Mouse (Mus musculus): ENCODE measurements around the gene Klk1b9. TPM values are rescaled to one million over a fixed set of nuclear protein-coding genes. Genes with fewer than 3 reads are reported as not detected.
"Not testable (repeated sequence)": the region's sequence is repeated elsewhere in the genome, so short reads cannot be mapped to it uniquely, and the experiment has no call there.

The Klk1b9 gene
- polyA plus RNA-seq (2014; fragmentation: Nextera tagmentation; extraction: Ambion mirVana) = not detected in 2 replicates

GRCm38 (mm10) chr7:43975761-43976160, at the start of gene Klk1b9:
Klk1b9 (plus strand) TSS chr7:43976061.
- WGBS = 69% methylated on average over 1 of the region's 1 CpGs
- H3K9me3 ChIP-seq (ENCODE audit: control insufficient read depth, low read length); H3K4me1 ChIP-seq (ENCODE audit: control insufficient read depth, insufficient read depth, low read length); DNase-seq (ENCODE audit: low spot score); H3K36me3 ChIP-seq (ENCODE audit: control insufficient read depth, insufficient read depth, low read length); ATAC-seq (ENCODE audit: insufficient number of reproducible peaks, low FRiP score, low TSS enrichment, low read depth); H3K4me2 ChIP-seq (ENCODE audit: low read depth, severe bottlenecking); H3K27ac ChIP-seq (replicated peaks; ENCODE audit: low read depth, low read length); H3K4me3 ChIP-seq (ENCODE audit: low read depth, low read length); H3K27me3 ChIP-seq (ENCODE audit: control insufficient read depth, insufficient read depth, low read length); H3K9ac ChIP-seq (ENCODE audit: low read length): not testable (repeated sequence)

GRCm38 (mm10) chr7:43928521-43928920, 47.3 kb upstream of the Klk1b9 start:
- Histone ChIP-seq H3K27me3 (ENCODE audit: control insufficient read depth, insufficient read depth, low read length) (no peaks in the 10 kb centered on the region), H3K9me3 (ENCODE audit: control insufficient read depth, low read length) (no peaks in the 10 kb centered on the region), H3K27ac (replicated peaks; ENCODE audit: low read depth, low read length) (no peak overlapping the region), H3K4me3 (ENCODE audit: low read depth, low read length) (no peak overlapping the region), H3K9ac (ENCODE audit: low read length) (no peak overlapping the region), H3K36me3 (ENCODE audit: control insufficient read depth, insufficient read depth, low read length) (no peaks in the 10 kb centered on the region), H3K4me2 (ENCODE audit: low read depth, severe bottlenecking) (no peak overlapping the region), H3K4me1 (ENCODE audit: control insufficient read depth, insufficient read depth, low read length) (no peaks in the 10 kb centered on the region)
- 55% methylated on average over 4 of the region's 4 CpGs for WGBS
- DNase-seq (ENCODE audit: low spot score) (peak; percentile 50), ATAC-seq (ENCODE audit: insufficient number of reproducible peaks, low FRiP score, low TSS enrichment, low read depth) (no peak)

GRCm38 (mm10) chr7:43932337-43932736, 43.5 kb upstream of the Klk1b9 start:
- Histone ChIP-seq H3K4me2 (ENCODE audit: low read depth, severe bottlenecking) (no peak overlapping the region), H3K27ac (replicated peaks; ENCODE audit: low read depth, low read length) (no peak overlapping the region), H3K9ac (ENCODE audit: low read length) (no peak overlapping the region), H3K4me3 (ENCODE audit: low read depth, low read length) (no peak overlapping the region), H3K4me1 (ENCODE audit: control insufficient read depth, insufficient read depth, low read length) (no peaks in the 10 kb centered on the region), H3K36me3 (ENCODE audit: control insufficient read depth, insufficient read depth, low read length) (no peaks in the 10 kb centered on the region), H3K27me3 (ENCODE audit: control insufficient read depth, insufficient read depth, low read length) (no peaks in the 10 kb centered on the region), H3K9me3 (ENCODE audit: control insufficient read depth, low read length) (no peaks in the 10 kb centered on the region)
- WGBS = 54% methylated on average over 4 of the region's 4 CpGs
- ATAC-seq (ENCODE audit: insufficient number of reproducible peaks, low FRiP score, low TSS enrichment, low read depth) (no peak), DNase-seq (ENCODE audit: low spot score) (no peak)

- Histone ChIP-seq H3K9me3 (ENCODE audit: control insufficient read depth, low read length) (no peaks in the 10 kb centered on the region), H3K36me3 (ENCODE audit: control insufficient read depth, insufficient read depth, low read length) (no peaks in the 10 kb centered on the region), H3K27ac (replicated peaks; ENCODE audit: low read depth, low read length) (no peak within 1 kb of the TSS), H3K27me3 (ENCODE audit: control insufficient read depth, insufficient read depth, low read length) (no peaks in the 10 kb centered on the region), H3K4me2 (ENCODE audit: low read depth, severe bottlenecking) (no peak within 1 kb of the TSS), H3K4me1 (ENCODE audit: control insufficient read depth, insufficient read depth, low read length) (no peaks in the 10 kb centered on the region), H3K4me3 (ENCODE audit: low read depth, low read length) (no peak within 1 kb of the TSS), H3K9ac (ENCODE audit: low read length) (no peak within 1 kb of the TSS)
- no peak for ATAC-seq (ENCODE audit: insufficient number of reproducible peaks, low FRiP score, low TSS enrichment, low read depth)
- 92% methylated on average over 3 of the region's 3 CpGs for WGBS
- DNase-seq (ENCODE audit: low spot score) = no peak
Observed at GRCm38 (mm10) chr7:43933440-43933839, 42.4 kb upstream of the Klk1b9 start, which contains the start of gene Klk15. Klk15 (plus strand) TSS chr7:43933740.

GRCm38 (mm10) chr7:43934747-43935146, 41.1 kb upstream of the Klk1b9 start:
- DNase-seq (ENCODE audit: low spot score) (no peak), ATAC-seq (ENCODE audit: insufficient number of reproducible peaks, low FRiP score, low TSS enrichment, low read depth) (no peak)
- 64% methylated on average over 3 of the region's 3 CpGs for WGBS
- Histone ChIP-seq H3K9me3 (ENCODE audit: control insufficient read depth, low read length) (no peaks in the 10 kb centered on the region), H3K4me1 (ENCODE audit: control insufficient read depth, insufficient read depth, low read length) (no peaks in the 10 kb centered on the region), H3K36me3 (ENCODE audit: control insufficient read depth, insufficient read depth, low read length) (no peaks in the 10 kb centered on the region), H3K9ac (ENCODE audit: low read length) (no peak overlapping the region), H3K4me3 (ENCODE audit: low read depth, low read length) (no peak overlapping the region), H3K27me3 (ENCODE audit: control insufficient read depth, insufficient read depth, low read length) (no peaks in the 10 kb centered on the region), H3K4me2 (ENCODE audit: low read depth, severe bottlenecking) (no peak overlapping the region), H3K27ac (replicated peaks; ENCODE audit: low read depth, low read length) (no peak overlapping the region)

- 85% methylated on average over 14 of the region's 14 CpGs for WGBS
- Histone ChIP-seq H3K36me3 (ENCODE audit: control insufficient read depth, insufficient read depth, low read length) (no peaks in the 10 kb centered on the region), H3K27ac (replicated peaks; ENCODE audit: low read depth, low read length) (no peak overlapping the region), H3K9me3 (ENCODE audit: control insufficient read depth, low read length) (no peaks in the 10 kb centered on the region), H3K4me3 (ENCODE audit: low read depth, low read length) (no peak overlapping the region), H3K27me3 (ENCODE audit: control insufficient read depth, insufficient read depth, low read length) (no peaks in the 10 kb centered on the region), H3K9ac (ENCODE audit: low read length) (no peak overlapping the region), H3K4me2 (ENCODE audit: low read depth, severe bottlenecking) (no peak overlapping the region), H3K4me1 (ENCODE audit: control insufficient read depth, insufficient read depth, low read length) (no peaks in the 10 kb centered on the region)
- ATAC-seq (ENCODE audit: insufficient number of reproducible peaks, low FRiP score, low TSS enrichment, low read depth) (no peak), DNase-seq (ENCODE audit: low spot score) (no peak)
Observed at GRCm38 (mm10) chr7:43936551-43936950, 39.3 kb upstream of the Klk1b9 start.

DNA sequence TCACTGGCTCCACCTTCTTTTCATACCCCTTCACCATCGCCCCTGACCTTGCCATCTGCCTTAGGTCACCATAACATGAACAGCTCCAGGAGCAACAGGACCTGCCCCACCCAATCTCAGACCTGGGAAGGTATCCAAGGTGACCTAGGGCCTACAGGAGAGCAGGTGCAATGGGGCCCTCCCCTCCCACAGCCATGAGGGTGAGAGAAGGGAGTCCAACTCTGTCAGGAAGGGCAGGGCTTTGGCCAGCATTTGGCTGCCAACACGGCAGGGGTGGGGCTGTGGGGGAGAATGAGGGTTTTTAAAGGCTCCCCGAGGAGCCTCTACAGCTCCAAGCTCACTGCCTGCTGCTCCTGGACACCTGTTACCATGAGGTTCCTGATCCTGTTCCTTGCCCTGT, 33.6 kb upstream of the Klk1b9 start:
- not testable (repeated sequence) for H3K9ac ChIP-seq (ENCODE audit: low read length); DNase-seq (ENCODE audit: low spot score); H3K4me3 ChIP-seq (ENCODE audit: low read depth, low read length); ATAC-seq (ENCODE audit: insufficient number of reproducible peaks, low FRiP score, low TSS enrichment, low read depth); H3K9me3 ChIP-seq (ENCODE audit: control insufficient read depth, low read length); H3K4me1 ChIP-seq (ENCODE audit: control insufficient read depth, insufficient read depth, low read length); H3K27me3 ChIP-seq (ENCODE audit: control insufficient read depth, insufficient read depth, low read length); H3K36me3 ChIP-seq (ENCODE audit: control insufficient read depth, insufficient read depth, low read length); H3K4me2 ChIP-seq (ENCODE audit: low read depth, severe bottlenecking); H3K27ac ChIP-seq (replicated peaks; ENCODE audit: low read depth, low read length)
- 72% methylated on average over 3 of the region's 3 CpGs for WGBS

- Histone ChIP-seq H3K9me3 (ENCODE audit: control insufficient read depth, low read length) (no peaks in the 10 kb centered on the region), H3K9ac (ENCODE audit: low read length) (no peak overlapping the region), H3K27ac (replicated peaks; ENCODE audit: low read depth, low read length) (no peak overlapping the region), H3K27me3 (ENCODE audit: control insufficient read depth, insufficient read depth, low read length) (no peaks in the 10 kb centered on the region), H3K36me3 (ENCODE audit: control insufficient read depth, insufficient read depth, low read length) (no peaks in the 10 kb centered on the region), H3K4me3 (ENCODE audit: low read depth, low read length) (no peak overlapping the region), H3K4me1 (ENCODE audit: control insufficient read depth, insufficient read depth, low read length) (no peaks in the 10 kb centered on the region), H3K4me2 (ENCODE audit: low read depth, severe bottlenecking) (no peak overlapping the region)
- DNase-seq (ENCODE audit: low spot score) (no peak), ATAC-seq (ENCODE audit: insufficient number of reproducible peaks, low FRiP score, low TSS enrichment, low read depth) (no peak)
- 84% methylated on average over 3 of the region's 3 CpGs for WGBS
Observed at GRCm38 (mm10) chr7:43944727-43945264, 31.1 kb upstream of the Klk1b9 start.

DNA sequence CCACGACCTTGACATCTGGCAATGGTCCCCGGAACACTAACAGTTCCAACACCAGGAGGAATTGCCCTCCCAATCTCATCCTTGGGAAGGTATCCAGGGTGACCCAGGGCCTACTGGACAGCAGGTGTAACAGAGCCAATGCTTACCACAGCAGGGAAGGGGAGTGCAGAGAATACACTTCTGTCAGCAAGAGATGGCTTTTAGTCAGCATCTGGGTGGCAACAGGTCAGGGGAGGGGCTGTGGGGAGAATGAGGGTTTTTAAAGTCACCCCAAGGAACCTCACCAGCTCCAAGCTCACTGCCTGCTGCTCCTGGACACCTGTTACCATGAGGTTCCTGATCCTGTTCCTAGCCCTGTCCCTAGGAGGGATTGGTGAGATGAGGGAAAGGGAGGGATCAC, 25.5 kb upstream of the Klk1b9 start, which contains the start of gene Klk1b8:
TSS of gene Klk1b8 (plus strand) at position 301 of the 400 bp plus-strand sequence.
- Histone ChIP-seq H3K27me3 (ENCODE audit: control insufficient read depth, insufficient read depth, low read length) (no peaks in the 10 kb centered on the region), H3K36me3 (ENCODE audit: control insufficient read depth, insufficient read depth, low read length) (no peaks in the 10 kb centered on the region), H3K4me3 (ENCODE audit: low read depth, low read length) (no peak within 1 kb of the TSS), H3K4me2 (ENCODE audit: low read depth, severe bottlenecking) (no peak within 1 kb of the TSS), H3K27ac (replicated peaks; ENCODE audit: low read depth, low read length) (no peak within 1 kb of the TSS), H3K9me3 (ENCODE audit: control insufficient read depth, low read length) (no peaks in the 10 kb centered on the region), H3K4me1 (ENCODE audit: control insufficient read depth, insufficient read depth, low read length) (no peaks in the 10 kb centered on the region), H3K9ac (ENCODE audit: low read length) (no peak within 1 kb of the TSS)
- ATAC-seq (ENCODE audit: insufficient number of reproducible peaks, low FRiP score, low TSS enrichment, low read depth) = no peak
- WGBS = 69% methylated on average over 2 of the region's 2 CpGs
- no peak for DNase-seq (ENCODE audit: low spot score)

All from limb, embryonic 11.5 days (tissue).